Mouse (Mus musculus): Measurements from ENCODE around the gene Shc3.

The Shc3 gene

DNA sequence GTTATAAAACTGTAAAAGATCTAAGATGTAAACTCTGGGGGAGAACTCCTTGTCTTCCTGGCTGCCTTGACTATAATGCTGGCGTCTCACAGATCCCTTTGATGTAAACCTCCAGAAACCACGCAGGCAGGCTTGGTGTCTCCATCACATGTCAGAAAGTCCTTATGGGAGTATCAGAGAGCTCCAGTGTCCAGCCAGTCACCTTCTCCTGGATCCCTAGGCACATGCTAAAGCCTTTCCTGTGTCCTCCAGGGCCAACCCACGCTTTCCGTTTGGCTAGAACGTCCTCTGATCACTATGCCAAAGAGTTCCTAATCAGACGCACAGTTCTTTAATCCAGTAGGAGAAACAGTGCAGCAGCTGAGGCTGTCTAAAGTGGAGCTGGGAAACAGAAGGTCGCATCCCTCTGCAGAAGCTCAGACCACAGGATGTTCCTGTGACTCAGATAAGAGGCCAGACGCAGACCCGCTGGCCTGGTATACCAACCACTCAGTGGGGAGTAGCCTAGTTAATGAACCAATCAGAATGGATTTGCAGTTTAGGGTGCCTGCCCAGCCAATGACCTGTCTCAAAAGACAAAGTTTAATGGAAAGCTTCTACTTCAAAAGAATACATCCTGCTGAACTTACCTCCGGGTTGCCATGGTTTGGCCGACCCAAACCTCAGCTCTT is 88.7 kb downstream of the Shc3 start:
- no peak for DNase-seq (ENCODE audit: low spot score in 2 of 2)

DNA sequence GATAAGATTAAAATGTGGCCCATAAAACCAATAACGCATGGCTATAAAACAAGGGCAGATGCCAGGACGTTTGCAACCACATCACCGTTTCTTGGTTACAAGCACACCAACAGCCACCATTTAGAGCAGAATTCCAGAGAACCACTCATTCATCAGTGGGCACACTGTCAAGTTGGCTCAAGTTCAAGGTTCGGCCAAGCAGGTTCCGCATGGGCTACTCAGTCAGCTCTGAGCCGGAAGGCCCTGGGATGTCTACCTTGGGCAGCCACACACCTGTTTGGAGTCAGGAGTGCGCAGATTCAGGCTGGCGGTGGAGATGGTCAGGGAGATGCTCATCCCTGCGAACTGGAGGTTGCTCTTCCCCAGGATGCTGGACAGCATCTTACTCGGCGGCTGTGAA is 89.4 kb downstream of the Shc3 start:
- DNase-seq (ENCODE audit: low spot score in 2 of 2) = no peak

DNA sequence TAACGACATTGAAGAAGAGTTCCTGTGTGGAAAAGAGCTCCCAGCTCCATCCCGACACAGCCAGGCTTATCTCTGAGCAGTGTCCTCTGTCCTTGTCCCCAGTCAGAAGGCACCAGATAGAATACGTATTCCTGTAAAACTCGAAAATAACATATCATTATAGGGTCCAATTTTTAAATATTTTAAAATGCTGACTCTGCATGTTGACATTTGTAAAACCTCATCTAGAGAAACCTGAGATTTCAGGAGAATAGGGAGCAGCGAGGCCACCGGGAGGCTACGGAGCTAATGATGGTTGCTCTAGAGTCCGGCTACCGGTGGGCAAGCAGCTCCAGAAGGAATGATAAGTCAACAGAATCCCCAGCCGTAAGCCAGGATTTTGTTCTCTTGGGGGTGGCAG is 92.2 kb downstream of the Shc3 start:
- no peak for DNase-seq (ENCODE audit: low spot score in 2 of 2)

DNA sequence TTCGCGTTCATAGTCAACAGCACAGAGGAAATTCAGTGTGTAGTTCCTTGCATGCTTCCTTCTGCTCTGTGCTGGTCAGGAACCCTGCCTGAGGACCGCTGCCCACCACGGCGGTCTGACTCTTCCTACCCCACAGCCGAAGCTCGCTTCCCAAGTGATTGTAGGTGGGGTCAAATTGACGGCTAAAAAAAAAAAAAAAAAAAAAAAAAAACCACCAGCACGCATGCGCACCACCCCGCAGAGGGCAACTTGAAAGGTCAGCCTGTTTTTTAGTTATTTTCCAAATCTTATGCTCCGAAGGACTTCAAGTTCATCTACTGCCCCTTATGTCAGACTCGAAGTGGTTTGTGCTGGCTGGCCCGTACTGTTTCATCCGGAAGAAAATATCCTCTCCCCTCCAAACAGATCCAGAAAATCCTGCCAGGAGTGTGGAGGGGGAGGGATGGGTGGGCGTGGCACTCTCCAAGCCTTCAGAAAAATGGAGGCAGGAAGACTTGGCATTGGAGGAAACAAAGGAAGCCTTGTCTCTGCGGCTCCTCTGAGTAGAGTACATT is 100.4 kb downstream of the Shc3 start:
- no peak for DNase-seq (ENCODE audit: low spot score in 2 of 2)

DNA sequence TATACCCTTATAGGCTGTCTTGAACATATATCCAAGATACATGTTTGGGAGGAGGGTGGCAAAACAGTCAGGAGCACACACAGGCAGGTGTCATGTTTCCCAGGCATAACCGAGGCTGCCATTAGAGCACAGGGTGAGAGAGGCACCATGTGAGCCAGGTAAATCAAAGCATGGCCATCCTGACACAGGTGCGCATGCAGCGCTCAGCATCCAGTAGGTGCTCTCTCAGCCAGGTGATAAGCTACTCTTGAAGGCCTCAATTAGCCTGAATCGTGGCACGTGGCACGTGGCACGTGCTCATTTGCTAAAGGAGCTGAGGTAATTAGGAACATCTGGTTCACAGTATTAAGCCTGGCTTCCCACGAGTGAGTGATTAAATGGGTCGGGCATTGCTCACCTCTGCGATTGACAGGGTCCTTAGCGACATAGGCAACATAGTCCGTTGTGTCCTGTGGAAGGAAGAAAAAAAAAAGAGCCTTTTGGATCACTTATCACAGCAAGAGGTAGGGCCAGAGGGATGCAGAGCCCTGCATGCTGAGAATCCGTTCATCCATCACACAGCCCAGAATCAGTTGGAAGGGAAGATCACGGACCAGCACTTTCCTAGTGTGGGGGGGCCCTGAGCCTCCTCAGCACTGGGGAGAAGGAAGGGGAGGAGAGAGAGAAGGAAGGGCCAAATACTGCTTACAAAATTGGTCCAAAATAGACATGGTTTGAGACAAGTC is 102.9 kb downstream of the Shc3 start:
- DNase-seq (ENCODE audit: low spot score in 2 of 2) = no peak

DNA sequence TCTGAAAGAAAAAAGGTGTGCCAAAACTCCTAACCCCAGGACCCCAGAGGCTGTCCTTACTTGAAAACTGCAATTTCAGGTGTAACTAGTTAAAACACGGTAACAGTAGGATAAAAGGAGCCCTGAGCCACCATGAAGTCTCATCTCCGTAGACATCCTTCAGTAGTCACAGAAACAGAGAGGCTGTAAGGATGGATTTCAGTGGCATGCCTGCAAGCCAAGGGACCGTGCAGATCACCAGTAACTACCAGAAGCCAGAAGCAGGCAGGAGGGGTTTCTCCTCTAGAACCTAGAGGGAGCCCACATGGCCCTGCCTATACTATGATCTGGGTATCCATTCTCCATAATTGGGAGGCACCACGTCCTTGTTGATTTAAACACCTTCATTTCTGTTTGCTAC is 104.9 kb downstream of the Shc3 start:
- DNase-seq (ENCODE audit: low spot score in 2 of 2) = no peak

- no peak for DNase-seq (ENCODE audit: low spot score in 2 of 2)
Measured at GRCm38 (mm10) chr13:51456190-51456878, 112.9 kb downstream of the Shc3 start.

- DNase-seq (ENCODE audit: low spot score in 2 of 2) = no peak
Measured at GRCm38 (mm10) chr13:51446550-51446949, 122.7 kb downstream of the Shc3 start.

GRCm38 (mm10) chr13:51442922-51443321 is 126.3 kb downstream of the Shc3 start:
- no peak for DNase-seq (ENCODE audit: low spot score in 2 of 2)

DNA sequence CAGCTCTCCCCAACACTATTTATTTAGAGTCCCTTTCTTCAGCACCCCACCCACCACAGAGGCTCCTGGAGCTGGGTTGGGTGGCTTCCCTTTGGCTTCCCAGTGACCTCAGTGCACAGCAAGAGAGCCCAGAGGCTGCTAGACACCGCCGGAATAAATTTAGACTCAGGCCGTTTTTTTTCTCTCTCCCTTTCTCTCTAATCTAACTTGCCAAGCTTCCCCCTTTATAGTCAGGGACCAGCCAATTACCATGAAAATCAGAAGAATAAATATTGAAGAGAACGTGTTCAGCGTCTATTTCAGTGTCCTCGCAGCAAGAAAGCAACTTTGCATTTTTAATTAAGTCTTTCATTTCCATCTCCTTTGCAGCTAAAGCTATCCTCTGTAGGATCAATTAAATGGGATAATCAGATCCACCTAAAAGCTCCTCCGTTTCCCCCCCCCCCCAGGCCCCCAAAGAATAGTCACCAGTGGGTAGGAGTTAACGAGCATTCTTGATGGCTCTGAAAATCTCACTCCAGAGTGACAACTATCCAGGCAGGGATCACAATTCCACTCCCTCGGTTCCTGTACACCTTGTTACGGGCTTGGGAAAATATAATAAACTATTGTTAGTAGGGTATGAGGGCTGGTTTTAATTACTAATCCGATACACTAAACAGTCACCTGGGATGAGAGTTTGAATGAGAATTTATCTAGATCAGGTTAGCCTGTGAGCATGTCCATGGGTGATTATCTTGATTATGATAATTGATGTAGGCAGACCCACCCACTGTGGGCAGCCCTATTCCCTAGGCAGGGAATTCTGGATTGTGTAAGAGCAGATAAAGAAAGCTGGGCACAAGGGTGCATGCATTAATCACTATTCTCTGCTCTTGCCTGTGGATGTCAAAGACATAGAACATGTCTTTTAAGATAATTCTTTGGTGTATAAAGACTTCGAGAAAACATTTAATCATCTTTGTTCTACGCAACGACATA is 131.8 kb downstream of the Shc3 start:
- DNase-seq (ENCODE audit: low spot score in 2 of 2) = no peak

- no peak for DNase-seq (ENCODE audit: low spot score in 2 of 2)
Measured at GRCm38 (mm10) chr13:51435146-51435545, 134.1 kb downstream of the Shc3 start.

DNA sequence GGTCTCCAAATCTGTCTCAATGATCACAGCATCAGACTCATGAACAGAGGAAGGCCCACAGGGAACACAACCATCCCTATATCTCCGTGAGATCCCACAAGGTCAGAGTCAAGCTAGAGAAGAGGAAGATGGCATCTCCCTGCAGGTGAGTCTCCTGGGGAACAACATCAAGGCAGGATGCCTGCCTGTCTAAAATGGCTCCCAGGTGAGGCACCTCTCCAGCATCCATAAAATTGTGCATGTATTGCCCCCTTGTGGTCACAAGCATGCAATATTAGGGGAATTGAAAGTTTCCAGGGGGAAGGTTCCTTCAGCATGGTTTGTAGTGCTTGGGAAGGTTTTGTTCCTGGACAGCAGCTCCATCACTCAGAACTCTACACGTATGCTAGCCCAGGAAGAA is 134.8 kb downstream of the Shc3 start:
- no peak for DNase-seq (ENCODE audit: low spot score in 2 of 2)

- no peak for DNase-seq (ENCODE audit: low spot score in 2 of 2)
Measured at GRCm38 (mm10) chr13:51433371-51433770, 135.8 kb downstream of the Shc3 start.

- no peak for DNase-seq (ENCODE audit: low spot score in 2 of 2)
Measured at GRCm38 (mm10) chr13:51425662-51426443, 143.4 kb downstream of the Shc3 start.

DNA sequence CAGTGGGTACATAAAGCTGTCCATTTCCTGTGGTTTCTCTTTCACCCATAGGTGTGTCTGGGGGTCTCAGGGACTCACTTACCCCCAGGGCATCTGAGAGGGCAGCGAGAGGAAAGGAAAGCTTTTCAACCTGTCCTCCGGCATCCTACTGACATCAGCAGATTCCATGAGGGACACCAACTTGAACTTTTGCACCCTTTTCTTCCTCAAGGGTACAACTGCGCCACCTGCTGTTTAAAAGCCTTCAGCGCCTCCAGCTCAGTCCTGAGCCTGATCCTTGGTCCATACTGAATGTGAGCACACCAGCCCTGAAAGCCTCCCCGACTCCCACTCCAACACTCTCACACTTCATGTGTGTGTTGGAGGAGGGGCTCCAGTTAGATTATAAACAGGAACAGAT is 144.6 kb downstream of the Shc3 start:
- DNase-seq (ENCODE audit: low spot score in 2 of 2) = no peak

- DNase-seq (ENCODE audit: low spot score in 2 of 2) = no peak
Measured at GRCm38 (mm10) chr13:51423647-51424046, 145.6 kb downstream of the Shc3 start.

DNA sequence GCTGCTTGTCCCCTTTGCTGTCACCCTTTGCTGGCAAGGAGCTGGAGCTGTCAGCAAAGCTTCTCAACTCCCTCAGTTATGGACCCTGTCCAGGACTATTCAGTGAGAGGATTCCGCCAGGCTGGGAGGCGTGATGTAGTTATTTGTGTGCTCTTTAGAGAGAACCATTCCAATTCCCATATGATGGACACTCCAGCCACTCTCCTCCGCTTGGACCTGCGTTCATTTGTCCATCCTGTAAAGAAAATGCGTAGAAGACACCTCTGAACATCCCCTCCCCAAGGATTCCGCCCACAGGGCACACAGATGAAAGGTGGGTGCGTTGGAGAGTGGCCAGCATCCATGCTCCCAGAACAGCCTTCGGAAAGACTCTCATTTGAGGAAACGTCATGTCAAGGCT is 148.4 kb downstream of the Shc3 start:
- DNase-seq (ENCODE audit: low spot score in 2 of 2) = no peak

GRCm38 (mm10) chr13:51419501-51419900 is 149.7 kb downstream of the Shc3 start:
- DNase-seq (ENCODE audit: low spot score in 2 of 2) = no peak

DNA sequence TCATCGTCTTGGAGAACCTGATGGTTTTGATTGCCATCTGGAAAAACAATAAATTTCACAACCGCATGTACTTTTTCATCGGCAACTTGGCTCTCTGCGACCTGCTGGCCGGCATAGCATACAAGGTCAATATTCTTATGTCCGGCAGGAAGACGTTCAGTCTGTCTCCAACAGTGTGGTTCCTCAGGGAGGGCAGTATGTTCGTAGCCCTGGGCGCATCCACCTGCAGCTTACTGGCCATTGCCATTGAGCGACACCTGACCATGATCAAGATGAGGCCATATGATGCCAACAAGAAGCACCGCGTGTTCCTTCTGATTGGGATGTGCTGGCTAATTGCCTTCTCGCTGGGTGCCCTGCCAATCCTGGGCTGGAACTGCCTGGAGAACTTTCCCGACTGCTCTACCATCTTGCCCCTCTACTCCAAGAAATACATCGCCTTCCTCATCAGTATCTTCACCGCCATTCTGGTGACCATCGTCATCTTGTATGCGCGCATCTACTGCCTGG is 150.2 kb downstream of the Shc3 start:
- DNase-seq (ENCODE audit: low spot score in 2 of 2) = no peak

- DNase-seq (ENCODE audit: low spot score in 2 of 2) = peak; percentile 71 to 80
Measured at GRCm38 (mm10) chr13:51418268-51418941, 150.8 kb downstream of the Shc3 start.
